Mouse (Mus musculus) cortical plate, adult 2 months (tissue): ENCODE measurements at regions not wholly inside any gene's neighbourhood (a gene's known extent, or its start where the extent isn't known, plus 50 kb on each side); places are given as distances from the start of the nearest gene placed in this dataset.

Experiments
- H3K27ac ChIP-seq: fragments of 200-500 bp; 2 replicates; pipeline ENCODE4 v1.5.1; 2012; ENCODE audit warnings: low read length, control low read depth, inconsistent platforms; ENCODE audit not compliant: insufficient read depth
- H3K4me1 ChIP-seq: fragments of 200-500 bp; 2 replicates; pipeline ENCODE4 v1.6.1; 2011; ENCODE audit warnings: low read length; ENCODE audit not compliant: control insufficient read depth, insufficient read depth
- H3K4me3 ChIP-seq: fragments of 200-500 bp; 2 replicates; pipeline ENCODE4 v1.5.1; 2011; ENCODE audit warnings: mild to moderate bottlenecking, low read length, control low read depth; ENCODE audit not compliant: insufficient read depth
- CTCF ChIP-seq: fragments of 200-500 bp; IDR thresholded peaks from 2 replicates; pipeline ENCODE4 v1.5.1; 2011; ENCODE audit warnings: mild to moderate bottlenecking, control low read depth, low read length; ENCODE audit not compliant: insufficient read depth; ENCODE audit errors: extremely low read depth
- POLR2A ChIP-seq: fragments of 200-500 bp; IDR thresholded peaks from 2 replicates; pipeline ENCODE4 v1.6.1; 2011; ENCODE audit warnings: mild to moderate bottlenecking, low read length, control low read depth; ENCODE audit not compliant: insufficient read depth; ENCODE audit errors: extremely low read depth

DNA sequence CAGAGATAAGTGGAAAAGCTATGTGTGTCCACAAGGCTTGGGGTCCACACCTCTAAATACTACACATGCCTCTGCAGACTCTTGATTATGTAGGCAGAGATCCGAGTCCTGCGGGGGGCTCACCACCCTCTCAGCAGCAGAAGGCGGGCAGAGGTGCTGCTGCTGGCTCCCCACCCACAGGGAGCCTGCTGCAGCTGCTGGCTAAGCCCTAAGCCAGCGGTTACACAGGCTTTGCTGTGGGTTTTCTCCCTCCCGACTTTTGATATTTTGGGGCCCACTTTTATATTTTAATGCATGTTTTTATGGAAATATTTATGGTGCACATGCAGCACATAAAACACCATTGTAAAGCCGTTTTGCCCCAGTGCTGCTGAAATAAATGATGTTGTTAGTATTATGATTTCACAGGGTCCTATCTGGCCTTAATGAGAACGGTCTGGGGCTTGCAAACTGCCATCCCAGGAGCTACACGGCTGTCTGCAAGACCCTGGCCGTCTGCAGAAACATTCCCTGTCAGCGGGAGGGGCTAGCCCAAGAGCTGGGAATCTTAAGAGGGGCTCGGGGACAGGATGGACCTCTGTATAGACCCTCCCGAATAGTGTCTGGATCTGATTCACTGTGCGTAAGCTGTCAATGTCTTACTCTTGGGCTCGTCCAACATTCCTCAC, 82.9 kb upstream of the Actrt2 start:
- no peak overlapping the region for H3K27ac ChIP-seq
- no peak overlapping the region for H3K4me3 ChIP-seq
- H3K4me1 ChIP-seq: no peaks in the 10 kb centered on the region
- TF ChIP-seq CTCF: no peak

- Histone ChIP-seq H3K4me1 (no peaks in the 10 kb centered on the region), H3K27ac (no peak overlapping the region), H3K4me3 (no peak overlapping the region)
- no peak for TF ChIP-seq POLR2A
- peak; percentile 46 for TF ChIP-seq CTCF
Observed at GRCm38 (mm10) chr4:154754445-154754844, 82.8 kb upstream of the Ttc34 start.

- H3K4me3 ChIP-seq: no peak overlapping the region
- no peak overlapping the region for H3K27ac ChIP-seq
- TF ChIP-seq CTCF (no peak), POLR2A (no peak)
- H3K4me1 ChIP-seq: no peaks in the 10 kb centered on the region
Observed at GRCm38 (mm10) chr4:154756740-154757446, 80.4 kb upstream of the Ttc34 start.

GRCm38 (mm10) chr4:154759881-154760280, 77.4 kb upstream of the Ttc34 start:
- TF ChIP-seq CTCF (no peak), POLR2A (no peak)
- no peaks in the 10 kb centered on the region for H3K4me1 ChIP-seq
- H3K4me3 ChIP-seq: no peak overlapping the region
- no peak overlapping the region for H3K27ac ChIP-seq

DNA sequence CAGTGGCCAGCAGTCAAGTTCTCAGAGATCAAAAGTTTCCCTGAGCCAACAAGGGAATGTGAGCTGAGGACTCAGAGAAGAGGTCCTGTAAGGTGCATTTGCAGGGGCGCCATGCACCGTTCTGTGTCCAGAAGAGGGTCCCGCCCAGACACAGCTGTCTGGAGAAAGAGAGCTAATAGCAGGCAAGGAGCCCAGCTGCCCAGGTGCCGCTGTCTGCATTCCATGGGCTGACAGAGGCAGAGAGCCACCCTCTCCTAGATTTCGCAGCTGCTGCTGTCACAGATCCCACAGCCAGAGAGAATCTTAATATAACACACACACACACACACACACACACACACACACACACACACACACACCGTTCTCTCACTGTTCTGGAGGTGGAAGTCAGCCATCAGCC, 73.0 kb upstream of the Ttc34 start:
- H3K4me1 ChIP-seq: no peaks in the 10 kb centered on the region

DNA sequence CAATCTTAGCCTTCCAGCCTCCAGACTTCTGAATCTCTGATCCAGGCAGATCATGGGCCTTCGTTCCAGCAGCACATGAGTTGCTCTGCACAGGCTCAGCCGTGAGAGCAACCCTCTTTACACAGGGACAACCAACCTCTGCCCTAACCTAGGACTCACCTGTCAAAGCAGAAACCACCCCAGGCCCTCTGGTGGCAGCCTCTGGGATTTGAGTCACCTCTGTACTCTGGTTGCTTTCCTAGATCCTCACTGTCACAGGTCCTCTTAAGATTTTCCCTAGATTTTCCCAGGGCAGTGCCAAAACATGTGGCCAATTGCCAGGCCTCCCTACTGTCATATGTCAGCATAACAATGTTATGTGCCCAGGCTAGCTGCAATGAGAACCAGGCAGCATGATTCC, 71.1 kb upstream of the Ttc34 start:
- Histone ChIP-seq H3K4me3 (no peak overlapping the region), H3K4me1 (no peaks in the 10 kb centered on the region), H3K27ac (no peak overlapping the region)
- TF ChIP-seq POLR2A: no peak
- 0 out of 2 replicates have a peak, but pooled peaks have one; percentile 6 for TF ChIP-seq CTCF

More for the DNA sequence above, 73.0 kb upstream of the Ttc34 start:
- H3K4me3 ChIP-seq: no peak overlapping the region
- TF ChIP-seq POLR2A (no peak), CTCF (no peak)
- H3K27ac ChIP-seq: no peak overlapping the region

DNA sequence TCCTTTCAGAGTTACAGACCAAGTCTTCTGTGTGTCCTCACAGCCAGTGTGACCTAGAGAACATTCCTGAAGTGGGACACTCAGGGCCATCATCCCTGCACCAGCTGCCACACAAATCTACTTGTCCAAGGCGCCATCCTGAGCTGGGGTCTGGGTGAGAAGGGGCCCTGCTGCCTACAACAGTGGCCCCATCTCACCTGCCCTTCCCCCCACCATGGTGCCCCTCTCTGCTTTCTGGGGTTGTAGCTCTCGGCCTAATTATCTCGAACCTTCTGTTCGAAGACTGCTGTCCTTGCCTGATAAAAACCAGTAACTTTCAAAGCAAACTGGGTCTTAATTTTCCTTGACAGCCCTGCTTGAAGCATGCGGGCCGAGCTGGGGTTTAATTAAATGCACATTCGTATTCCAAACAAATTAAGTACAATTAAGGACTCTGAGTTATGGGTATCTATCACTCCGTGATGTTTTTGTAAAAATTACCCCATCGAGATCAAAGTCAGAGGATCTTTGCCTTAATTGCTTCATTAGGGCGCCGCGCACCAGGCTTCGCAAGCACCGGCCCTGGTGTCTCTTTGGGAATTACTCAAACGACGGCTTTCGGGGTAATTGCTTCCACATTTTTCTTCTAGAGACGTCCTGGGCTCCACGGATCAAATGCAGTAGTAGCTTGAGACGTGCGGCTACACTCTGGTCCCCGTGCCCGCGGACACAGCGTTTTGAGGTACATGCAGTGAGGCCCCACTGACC, 65.8 kb upstream of the Ttc34 start:
- Histone ChIP-seq H3K4me1 (no peaks in the 10 kb centered on the region), H3K27ac (no peak overlapping the region), H3K4me3 (no peak overlapping the region)
- TF ChIP-seq CTCF: no peak
- no peak for TF ChIP-seq POLR2A

GRCm38 (mm10) chr4:154772077-154772462, 65.2 kb upstream of the Ttc34 start:
- TF ChIP-seq POLR2A (no peak), CTCF (no peak)
- no peak overlapping the region for H3K4me3 ChIP-seq

GRCm38 (mm10) chr4:154773830-154774229, 63.4 kb upstream of the Ttc34 start:
- no peak overlapping the region for H3K27ac ChIP-seq
- TF ChIP-seq CTCF (no peak), POLR2A (no peak)

More at GRCm38 (mm10) chr4:154772077-154772462, 65.2 kb upstream of the Ttc34 start:
- no peak overlapping the region for H3K27ac ChIP-seq
- H3K4me1 ChIP-seq: no peaks in the 10 kb centered on the region

DNA sequence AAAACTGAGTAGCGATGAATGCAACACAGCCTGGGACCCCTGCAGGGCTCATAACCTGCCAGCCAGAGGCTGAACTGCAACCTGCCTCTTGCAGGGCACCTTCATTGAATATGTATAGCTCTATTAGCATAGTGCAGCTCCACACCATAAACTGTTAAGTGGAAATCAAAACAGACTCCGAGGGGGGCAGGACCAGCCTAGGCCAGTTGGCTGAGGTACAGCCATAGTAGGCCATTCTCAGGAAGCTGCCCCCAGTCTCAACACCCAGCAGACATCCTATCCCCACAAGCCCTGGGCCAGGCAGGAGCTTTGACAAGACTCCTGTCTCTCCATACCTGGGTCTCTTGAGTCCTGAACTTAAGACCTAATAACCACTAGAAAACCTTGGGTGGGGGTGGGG, 62.9 kb upstream of the Ttc34 start:
- TF ChIP-seq POLR2A (no peak), CTCF (no peak)

More at GRCm38 (mm10) chr4:154773830-154774229, 63.4 kb upstream of the Ttc34 start:
- Histone ChIP-seq H3K4me3 (no peak overlapping the region), H3K4me1 (no peaks in the 10 kb centered on the region)

More for the DNA sequence above, 62.9 kb upstream of the Ttc34 start:
- no peak overlapping the region for H3K27ac ChIP-seq
- H3K4me3 ChIP-seq: no peak overlapping the region
- no peaks in the 10 kb centered on the region for H3K4me1 ChIP-seq
